Mouse (Mus musculus): ENCODE results near the gene Kcnk13. TPM values are rescaled to one million over a fixed set of nuclear protein-coding genes. Genes with fewer than 3 reads are reported as not detected.

The Kcnk13 gene
- 0.41 and 0.46 TPM in 2 replicates for polyA plus RNA-seq (2012; rRNA removed)

DNA sequence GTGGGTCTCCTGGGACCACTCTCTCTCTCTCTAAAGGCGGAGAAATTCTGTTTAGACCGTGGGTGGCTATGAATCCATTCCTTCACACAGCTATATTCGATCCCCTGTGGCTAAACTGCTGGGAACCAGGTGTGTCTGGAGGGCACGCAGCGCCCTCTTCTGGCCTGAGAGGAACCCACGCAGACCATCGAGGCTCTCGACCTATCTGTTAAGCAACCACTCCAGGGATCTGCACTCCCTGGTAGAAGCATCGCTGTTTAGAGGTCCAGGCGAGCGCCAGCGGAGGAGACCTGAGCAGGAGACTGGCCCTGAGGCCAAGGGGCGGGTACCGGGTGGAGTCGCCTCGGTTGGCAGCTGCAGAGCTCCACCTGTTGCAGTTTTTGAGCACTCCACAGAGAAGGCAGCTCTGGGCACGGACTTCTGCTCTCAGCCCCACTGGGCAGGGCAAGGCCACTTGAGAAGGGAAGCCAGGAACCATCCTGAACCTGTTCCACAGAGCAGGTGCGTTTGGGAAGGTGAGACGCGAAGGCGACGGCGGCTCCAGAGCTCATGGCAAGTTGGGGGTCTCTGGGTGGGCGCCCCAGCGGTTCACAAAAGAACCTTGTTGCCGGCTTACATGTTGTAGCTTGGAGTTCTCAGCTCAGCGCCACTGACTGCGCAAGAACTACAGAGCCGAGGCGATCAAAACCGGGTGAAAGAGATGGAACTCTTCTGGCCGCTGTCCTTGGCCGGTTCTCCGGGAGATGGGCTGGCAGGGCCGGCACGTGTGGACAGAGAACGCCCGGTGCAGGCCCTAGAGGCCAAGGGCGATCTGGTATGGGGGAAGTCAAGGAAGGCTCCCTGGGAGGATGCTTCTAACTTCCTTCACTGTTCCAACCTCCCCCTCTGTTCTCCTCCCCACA is at the start of gene Kcnk13:
Gene Kcnk13 (plus strand): TSS at position 199 of the 902 bp plus-strand sequence.

DNA sequence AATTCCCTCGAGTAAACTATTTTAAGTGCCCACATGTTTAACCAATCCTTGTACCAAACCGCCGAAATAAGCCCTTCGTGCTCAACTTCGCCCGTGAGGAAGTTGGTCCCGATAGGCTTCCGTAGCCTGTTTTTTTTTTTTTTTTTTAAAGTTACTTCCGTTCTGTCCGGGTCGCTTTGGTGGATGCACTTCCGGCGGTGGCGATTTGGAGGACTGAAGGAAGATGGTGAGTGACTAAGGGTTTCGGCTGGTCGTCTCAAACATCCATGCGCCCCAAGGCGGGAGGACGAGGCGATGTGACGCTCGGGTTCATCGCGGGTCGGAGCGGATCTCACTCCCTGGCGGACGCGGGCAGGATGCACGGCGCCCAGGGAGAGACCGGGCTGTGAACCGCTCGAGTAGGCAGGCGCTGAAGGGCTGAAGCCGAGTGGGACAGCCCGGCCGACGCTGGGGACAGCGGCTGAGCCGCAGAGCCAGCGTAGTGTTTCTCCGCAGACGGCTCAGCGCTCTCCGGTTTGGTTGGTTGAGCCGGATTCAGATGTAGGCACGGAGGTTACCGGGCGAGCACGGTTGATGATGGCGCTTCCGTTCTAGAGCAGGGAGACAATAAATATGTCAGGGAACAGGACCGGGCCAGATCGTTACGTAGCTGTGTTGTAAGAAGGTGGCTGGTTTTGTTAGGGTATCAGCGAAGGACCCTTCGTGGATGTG is 145.8 kb downstream of the Kcnk13 start, which contains the start of gene Psmc1:
Gene Psmc1 (plus strand): TSS at position 169 of the 711 bp plus-strand sequence.

Other genes with a start within 250 kb of the Kcnk13 start
- gene Efcab11, start 80.1 kb upstream of the Kcnk13 start, polyA plus RNA-seq (2012; rRNA removed) = 1.6 and 2.2 TPM in 2 replicates
- 12.1 and 12.4 TPM in 2 replicates for gene Tdp1, start 80.0 kb upstream of the Kcnk13 start, polyA plus RNA-seq (2012; rRNA removed)
- 48.4 and 51.0 TPM in 2 replicates for gene Psmc1, start 145.7 kb downstream of the Kcnk13 start, polyA plus RNA-seq (2012; rRNA removed)
- gene Nrde2, start 195.2 kb downstream of the Kcnk13 start, polyA plus RNA-seq (2012; rRNA removed) = 3.1 and 3.5 TPM in 2 replicates
- 93.7 and 114 TPM in 2 replicates for gene Calm1, start 234.9 kb downstream of the Kcnk13 start, polyA plus RNA-seq (2012; rRNA removed)